Mouse (Mus musculus) splenic B cell, adult 2 months (primary cell): ENCODE results near the gene Pax4.
A peak's percentile ranks its signal among the peaks of the same experiment; 100 is the strongest.

Source experiments
- DNase-seq: peaks from one replicate; pipeline ENCODE4 v3.0.0-alpha.2; 2011; ENCODE audit warnings: low read depth, low spot score
- H3K27me3 ChIP-seq: 2 replicates; pipeline ENCODE4 v1.6.1; 2012; ENCODE audit warnings: mild to moderate bottlenecking, low read length, moderate library complexity, mixed read lengths; ENCODE audit not compliant: control insufficient read depth, poor library complexity, insufficient read depth, severe bottlenecking
- H3K36me3 ChIP-seq: 2 replicates; pipeline ENCODE4 v1.6.1; 2012; ENCODE audit warnings: mild to moderate bottlenecking, low read length, moderate library complexity, mixed read lengths; ENCODE audit not compliant: control insufficient read depth, poor library complexity, insufficient read depth, severe bottlenecking

Pax4 gene

GRCm38 (mm10) chr6:28449253-28449652 is at the start of gene Pax4:
Pax4 (minus strand) TSS chr6:28449353.
- Histone ChIP-seq H3K36me3 (no peaks in the 10 kb centered on the region), H3K27me3 (no peaks in the 10 kb centered on the region)

GRCm38 (mm10) chr6:28497837-28498236 is 48.7 kb upstream of the Pax4 start:
- no peaks in the 10 kb centered on the region for H3K27me3 ChIP-seq
- no peak for DNase-seq
- no peaks in the 10 kb centered on the region for H3K36me3 ChIP-seq

More at GRCm38 (mm10) chr6:28449253-28449652, at the start of gene Pax4:
- DNase-seq = no peak

- no peak for DNase-seq
- no peaks in the 10 kb centered on the region for H3K27me3 ChIP-seq
- no peaks in the 10 kb centered on the region; the same call in 1 of the 2 replicates for H3K36me3 ChIP-seq
Observed at GRCm38 (mm10) chr6:28491198-28491597, 42.0 kb upstream of the Pax4 start.

GRCm38 (mm10) chr6:28490612-28491011 is 41.5 kb upstream of the Pax4 start:
- H3K27me3 ChIP-seq = no peaks in the 10 kb centered on the region
- DNase-seq = no peak
- no peaks in the 10 kb centered on the region; the same call in 1 of the 2 replicates for H3K36me3 ChIP-seq

- H3K27me3 ChIP-seq = no peaks in the 10 kb centered on the region
- H3K36me3 ChIP-seq = peaks cover 2% of the 10 kb centered on the region; the same call in 1 of the 2 replicates
- no peak for DNase-seq
Observed at GRCm38 (mm10) chr6:28488204-28488851, 39.2 kb upstream of the Pax4 start.

GRCm38 (mm10) chr6:28486905-28487304 is 37.8 kb upstream of the Pax4 start:
- peak; percentile 20 for DNase-seq
- no peaks in the 10 kb centered on the region for H3K27me3 ChIP-seq
- 0 out of 2 replicates have a peak, but pooled peaks cover 2% of the 10 kb centered on the region for H3K36me3 ChIP-seq

GRCm38 (mm10) chr6:28486471-28486870 is 37.3 kb upstream of the Pax4 start:
- 0 out of 2 replicates have a peak, but pooled peaks cover 2% of the 10 kb centered on the region for H3K36me3 ChIP-seq
- no peaks in the 10 kb centered on the region for H3K27me3 ChIP-seq
- DNase-seq = no peak

GRCm38 (mm10) chr6:28486008-28486407 is 36.9 kb upstream of the Pax4 start:
- DNase-seq = no peak
- H3K36me3 ChIP-seq = 0 out of 2 replicates have a peak, but pooled peaks cover 2% of the 10 kb centered on the region
- H3K27me3 ChIP-seq = no peaks in the 10 kb centered on the region

- H3K27me3 ChIP-seq = no peaks in the 10 kb centered on the region
- DNase-seq = no peak
- 0 out of 2 replicates have a peak, but pooled peaks cover 2% of the 10 kb centered on the region for H3K36me3 ChIP-seq
Observed at GRCm38 (mm10) chr6:28482711-28483315, 33.7 kb upstream of the Pax4 start.

GRCm38 (mm10) chr6:28480752-28481492 is 31.8 kb upstream of the Pax4 start:
- Histone ChIP-seq H3K27me3 (no peaks in the 10 kb centered on the region), H3K36me3 (0 out of 2 replicates have a peak, but pooled peaks cover 2% of the 10 kb centered on the region)
- no peak for DNase-seq

GRCm38 (mm10) chr6:28479865-28480751 is 31.0 kb upstream of the Pax4 start:
- Histone ChIP-seq H3K27me3 (no peaks in the 10 kb centered on the region), H3K36me3 (0 out of 2 replicates have a peak, but pooled peaks cover 2% of the 10 kb centered on the region)
- DNase-seq = peak; percentile 99

- DNase-seq = no peak
- Histone ChIP-seq H3K36me3 (no peaks in the 10 kb centered on the region), H3K27me3 (no peaks in the 10 kb centered on the region)
Observed at GRCm38 (mm10) chr6:28474839-28475238, 25.7 kb upstream of the Pax4 start, which contains the start of gene Snd1. Snd1 (plus strand) TSS chr6:28475139.

GRCm38 (mm10) chr6:28474211-28474610 is 25.1 kb upstream of the Pax4 start:
- no peaks in the 10 kb centered on the region for H3K36me3 ChIP-seq
- no peak for DNase-seq
- no peaks in the 10 kb centered on the region for H3K27me3 ChIP-seq
